In the genomic region with DNA sequence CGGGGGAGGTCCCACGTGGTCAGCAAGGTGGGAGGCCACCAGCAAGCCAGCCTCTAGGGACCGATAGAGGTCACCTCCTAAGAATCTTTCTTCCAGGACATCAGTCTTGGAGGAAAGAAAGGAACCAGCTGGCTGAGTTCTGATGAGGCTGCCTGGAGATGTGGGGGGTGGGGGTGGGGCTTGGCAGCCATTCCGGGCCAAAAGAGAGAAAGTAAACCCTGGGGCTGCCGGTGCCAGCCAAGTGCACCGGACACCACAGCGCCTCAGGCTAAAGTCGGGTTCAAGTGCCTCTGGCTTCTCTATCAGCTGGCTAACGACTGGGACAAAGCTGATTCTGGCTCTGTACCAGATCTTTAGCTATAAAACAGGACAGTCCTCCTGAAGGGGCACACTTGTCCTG, we compare ENCODE assay signal across 11 mouse cellular contexts.
DNase-seq lines count a peak whose midpoint lies in the region; ATAC-seq and TF ChIP-seq lines count a peak whose summit lies in the region.
"Had no signal": no experiment of that assay in that cellular context is flagged by ENCODE, and none has a peak within 500 bp of the region (broad histone marks: within the 10 kb centered on the region; RNA-seq: fewer than 3 reads in every experiment).

No protein-coding gene starts in this region.

- peak overlapping the region; percentile 13; the same call in 1 of the 2 replicates for H3K9ac ChIP-seq in heart, embryonic 16.5 days (ENCODE audit: low read length)
- no peak overlapping the region for H3K9ac ChIP-seq in lung, embryonic 14.5 days
- H3K9ac ChIP-seq: liver, embryonic 13.5 days had no signal

- H3K4me1 ChIP-seq in heart, embryonic 16.5 days (ENCODE audit: control insufficient read depth, insufficient read depth, low read length) = peaks cover 22% of the 10 kb centered on the region
- H3K4me1 ChIP-seq in lung, embryonic 14.5 days (ENCODE audit: insufficient read depth) = peaks cover 20% of the 10 kb centered on the region
- H3K4me1 ChIP-seq: liver, embryonic 13.5 days had no signal

- intact Hi-C loops in heart, postnatal 10 days (cut with DNase I) = loop anchor here (1.0 kb wide), 1 partner anchor 104 kb away; no protein-coding TSS in a partner anchor

- ATAC-seq in cerebellum, adult (ENCODE audit: insufficient number of reproducible peaks, low FRiP score, low TSS enrichment) = 0 out of 2 replicates have a peak, but pooled peaks have one; percentile 5
- ATAC-seq in heart, embryonic 16.5 days (replicated peaks; ENCODE audit: extremely low read depth, insufficient read depth, low FRiP score) = peak; percentile 11; the same call in 1 of the 2 replicates
- ATAC-seq in lung, embryonic 14.5 days (ENCODE audit: insufficient read depth) = no peak; the same call in 1 of the 2 replicates
- no peak for ATAC-seq in megakaryocyte, adult 5-6 weeks (ENCODE audit: poor library complexity, severe bottlenecking)

- H3K4me3 ChIP-seq in heart, embryonic 16.5 days (ENCODE audit: low read length) = no peak overlapping the region
- H3K4me3 ChIP-seq in lung, embryonic 14.5 days (ENCODE audit: low read depth, low read length) = no peak overlapping the region
- H3K4me3 ChIP-seq: erythroblast, embryonic 14.5 days; liver, embryonic 13.5 days had no signal

- no peak for DNase-seq in cerebellum, postnatal 25 days
- no peak for DNase-seq in heart, postnatal 10 days
- DNase-seq in lung, embryonic 14.5 days = peak; percentile 42
- DNase-seq in lung, postnatal 25 days (ENCODE audit: low spot score) = no peak
- peak; percentile 80 for DNase-seq in 3134 (ENCODE audit: extremely low read depth, insufficient read length, low spot score)

- no peak for TF ChIP-seq CTCF in lung, embryonic 14.5 days (IDR thresholded peaks at IDR 0.05; ENCODE audit: low read depth)

- H3K4me2 ChIP-seq in heart, embryonic 16.5 days (ENCODE audit: low read depth, low read length) = peak overlapping the region; percentile 17; the same call in 1 of the 2 replicates
- H3K4me2 ChIP-seq in lung, embryonic 14.5 days = peak overlapping the region; percentile 10; the same call in 1 of the 2 replicates
- H3K4me2 ChIP-seq: liver, embryonic 13.5 days had no signal

- H3K9me3 ChIP-seq in heart, embryonic 16.5 days (replicated peaks; ENCODE audit: control insufficient read depth, low read length) = no peaks in the 10 kb centered on the region
- no peaks in the 10 kb centered on the region for H3K9me3 ChIP-seq in lung, embryonic 14.5 days (ENCODE audit: low read depth, low read length)
- H3K9me3 ChIP-seq: liver, embryonic 13.5 days had no signal

- H3K36me3 ChIP-seq in heart, embryonic 16.5 days (ENCODE audit: control insufficient read depth, insufficient read depth) = no peaks in the 10 kb centered on the region
- no peaks in the 10 kb centered on the region for H3K36me3 ChIP-seq in lung, embryonic 14.5 days (ENCODE audit: insufficient read depth)
- H3K36me3 ChIP-seq: liver, embryonic 13.5 days had no signal

- H3K27me3 ChIP-seq in heart, embryonic 16.5 days (ENCODE audit: control insufficient read depth, insufficient read depth, low read length) = no peaks in the 10 kb centered on the region
- no peaks in the 10 kb centered on the region for H3K27me3 ChIP-seq in lung, embryonic 14.5 days (ENCODE audit: insufficient read depth, low read length)
- H3K27me3 ChIP-seq: liver, embryonic 13.5 days had no signal

- WGBS in heart, embryonic 16.5 days = 19% methylated on average over 9 of the region's 9 CpGs
- WGBS in lung, embryonic 14.5 days = 20% methylated on average over 9 of the region's 9 CpGs

- no peak overlapping the region for H3K27ac ChIP-seq in heart, embryonic 16.5 days (ENCODE audit: low read length)
- H3K27ac ChIP-seq in lung, embryonic 14.5 days (ENCODE audit: low read depth) = no peak overlapping the region
- H3K27ac ChIP-seq: liver, embryonic 13.5 days; macrophage had no signal

Comparison
In these comparisons a context has a peak if more than half of its experiments do, and no peak if none do; other contexts are left out.
1. DNase-seq: peak in lung, embryonic 14.5 days (single experiment) and 3134 (single experiment); none in cerebellum, postnatal 25 days (0 of 2), heart, postnatal 10 days (0 of 2) and lung, postnatal 25 days (single experiment).
2. ATAC-seq: peak in cerebellum, adult (single experiment) and heart, embryonic 16.5 days (single experiment); none in lung, embryonic 14.5 days (single experiment) and megakaryocyte, adult 5-6 weeks (single experiment).